Mouse (Mus musculus) adrenal gland, adult 2 months (tissue): Measurements from ENCODE around the gene Tnfrsf13b. TPM values are rescaled to one million over a fixed set of nuclear protein-coding genes. Genes with fewer than 3 reads are reported as not detected.
"Not testable (repeated sequence)": the region's sequence is repeated elsewhere in the genome, so short reads cannot be mapped to it uniquely, and the experiment has no call there.

Experiments used
- DNase-seq: peaks from one replicate; pipeline ENCODE4 v3.0.0; 2021
- polyA plus RNA-seq: library from polyadenylated mRNA; depleted of rRNA; stranded (reverse); fragments of >200 nt; gene quantifications from 2 replicates; pipeline ENCODE4 v1.2.3, GENCODE M21; 2012
- total RNA-seq, 2 experiments: library from RNA; stranded (reverse); gene quantifications; 2 replicates each; pipeline ENCODE4 v1.2.3; 2021

Tnfrsf13b gene
- total and polyA plus RNA-seq, 3 experiments = 0.40 to 3.5 (median 0.83) TPM

GRCm38 (mm10) chr11:61127421-61128055, 983 bp downstream of the Tnfrsf13b start:
- DNase-seq = no peak

- DNase-seq = no peak
Observed at GRCm38 (mm10) chr11:61129305-61129704, 2.8 kb downstream of the Tnfrsf13b start.

- DNase-seq = not testable (repeated sequence)
Observed at GRCm38 (mm10) chr11:61130646-61131045, 4.1 kb downstream of the Tnfrsf13b start.

GRCm38 (mm10) chr11:61132943-61133342, 6.4 kb downstream of the Tnfrsf13b start:
- DNase-seq = no peak

- DNase-seq = no peak
Observed at GRCm38 (mm10) chr11:61141693-61142092, 15.1 kb downstream of the Tnfrsf13b start.

GRCm38 (mm10) chr11:61142262-61142661, 15.7 kb downstream of the Tnfrsf13b start:
- DNase-seq = no peak

- DNase-seq = no peak
Observed at GRCm38 (mm10) chr11:61142941-61143530, 16.5 kb downstream of the Tnfrsf13b start.

GRCm38 (mm10) chr11:61143564-61144469, 17.3 kb downstream of the Tnfrsf13b start:
- no peak for DNase-seq

GRCm38 (mm10) chr11:61145551-61145950, 19.0 kb downstream of the Tnfrsf13b start:
- no peak for DNase-seq

- DNase-seq = peak; percentile 49
Observed at GRCm38 (mm10) chr11:61146645-61147299, 20.2 kb downstream of the Tnfrsf13b start.

- DNase-seq = peak; percentile 63
Observed at GRCm38 (mm10) chr11:61147300-61147683, 20.7 kb downstream of the Tnfrsf13b start.

GRCm38 (mm10) chr11:61150233-61151001, 23.9 kb downstream of the Tnfrsf13b start:
- no peak for DNase-seq

GRCm38 (mm10) chr11:61155727-61156126, 29.2 kb downstream of the Tnfrsf13b start:
- DNase-seq = peak; percentile 55

- no peak for DNase-seq
Observed at GRCm38 (mm10) chr11:61158141-61158540, 31.6 kb downstream of the Tnfrsf13b start.

GRCm38 (mm10) chr11:61159796-61160732, 33.5 kb downstream of the Tnfrsf13b start:
- DNase-seq = no peak

GRCm38 (mm10) chr11:61161121-61161520, 34.6 kb downstream of the Tnfrsf13b start:
- no peak for DNase-seq

GRCm38 (mm10) chr11:61162776-61163175, 36.2 kb downstream of the Tnfrsf13b start:
- DNase-seq = no peak

- DNase-seq = no peak
Observed at GRCm38 (mm10) chr11:61163341-61163740, 36.8 kb downstream of the Tnfrsf13b start.

GRCm38 (mm10) chr11:61164366-61164765, 37.8 kb downstream of the Tnfrsf13b start:
- no peak for DNase-seq

GRCm38 (mm10) chr11:61164881-61165280, 38.3 kb downstream of the Tnfrsf13b start:
- no peak for DNase-seq
